Mouse (Mus musculus) ES-E14 (cell line): Measurements from ENCODE around the gene Spa17.

Experiments
- MAFK ChIP-seq: IDR thresholded peaks from 2 replicates; pipeline ENCODE4 v1.6.1; 2014; ENCODE audit warnings: mild to moderate bottlenecking, low read depth, low read length, inconsistent platforms; ENCODE audit not compliant: insufficient read depth
- ZNF384 ChIP-seq: IDR thresholded peaks from 2 replicates; pipeline ENCODE4 v1.6.1; 2012; ENCODE audit warnings: low read depth, low read length, inconsistent platforms

DNA sequence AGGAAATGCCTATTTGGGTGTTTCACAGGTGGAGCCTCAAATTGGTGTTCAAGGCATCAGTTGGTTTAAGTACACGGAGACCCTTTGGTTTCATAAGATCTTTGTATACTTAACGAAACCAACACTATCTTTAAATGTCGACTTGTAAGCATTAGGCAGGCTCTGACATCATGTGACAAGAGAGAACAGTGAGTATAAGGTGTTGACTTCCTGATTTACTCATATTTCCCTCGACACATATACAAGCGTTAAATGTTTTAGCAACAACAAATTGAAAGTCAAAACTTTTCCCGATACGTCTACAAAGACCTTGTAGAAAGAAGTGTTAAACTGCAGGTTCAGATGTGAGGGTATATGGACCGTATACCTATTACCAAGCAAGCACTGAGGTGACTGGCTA lies 42.4 kb upstream of the Spa17 start:
- TF ChIP-seq ZNF384, result no peak
- TF ChIP-seq MAFK, result no peak
